Mouse (Mus musculus) inflammation-experienced regulatory T-cells (primary cell): ENCODE measurements around the gene Cdh20. TPM values are rescaled to one million over a fixed set of nuclear protein-coding genes. Genes with fewer than 3 reads are reported as not detected.

Experiments used
- polyA plus RNA-seq, 2 experiments: library from polyadenylated mRNA; unstranded; fragments of 100-300 nt; shearing (Covaris generic); gene quantifications; one replicate each; pipeline ENCODE4 v1.2.1; 2017

Gene Cdh20
- under 1 TPM in 1 of 2 experiments, not detected in 1; 0.37 TPM for polyA plus RNA-seq

GRCm38 (mm10) chr1:104768371-104769249, at the start of gene Cdh20:
TSS of gene Cdh20 (plus strand) at chr1:104768529.

